Mouse (Mus musculus) thymus, postnatal 0 days (tissue): Measurements from ENCODE around the gene Stac3. TPM values are rescaled to one million over a fixed set of nuclear protein-coding genes. Genes with fewer than 3 reads are reported as not detected.

Experiments used
- DNase-seq: peaks from one replicate; pipeline ENCODE4 v3.0.0-alpha.2; 2015; ENCODE audit warnings: low spot score
- polyA plus RNA-seq: library from polyadenylated mRNA; unstranded; fragments of >200 nt; fragmentation: Nextera tagmentation; extraction: Ambion mirVana; gene quantifications from 2 replicates; pipeline ENCODE4 v1.2.1, GENCODE M21; 2015

Gene Stac3
- polyA plus RNA-seq, 1 experiment from 2014 or later, result 0.30 TPM

- peak; percentile 95 for DNase-seq
Observed at GRCm38 (mm10) chr10:127522088-127522581, 20.6 kb downstream of the Stac3 start, which contains the start of gene Shmt2. Gene Shmt2 (minus strand): TSS chr10:127522444.

GRCm38 (mm10) chr10:127524646-127525255 is 23.3 kb downstream of the Stac3 start:
- DNase-seq, result no peak

GRCm38 (mm10) chr10:127526048-127526447 is 24.6 kb downstream of the Stac3 start:
- DNase-seq, result peak; percentile 71

- no peak for DNase-seq
Observed at GRCm38 (mm10) chr10:127526681-127527080, 25.2 kb downstream of the Stac3 start.

GRCm38 (mm10) chr10:127527481-127527880 is 26.0 kb downstream of the Stac3 start:
- no peak for DNase-seq

GRCm38 (mm10) chr10:127530945-127531344 is 29.5 kb downstream of the Stac3 start:
- no peak for DNase-seq

GRCm38 (mm10) chr10:127531548-127531947 is 30.1 kb downstream of the Stac3 start:
- no peak for DNase-seq

GRCm38 (mm10) chr10:127534036-127534928 is 32.8 kb downstream of the Stac3 start, which contains the start of gene Nxph4:
Gene Nxph4 (minus strand): TSS chr10:127534559.
- DNase-seq, result no peak

GRCm38 (mm10) chr10:127534929-127535384 is 33.5 kb downstream of the Stac3 start:
- no peak for DNase-seq

GRCm38 (mm10) chr10:127536586-127537314 is 35.3 kb downstream of the Stac3 start:
- DNase-seq, result peak; percentile 59

GRCm38 (mm10) chr10:127537854-127538583 is 36.5 kb downstream of the Stac3 start:
- peak; percentile 59 for DNase-seq

GRCm38 (mm10) chr10:127541510-127541909 is 40.0 kb downstream of the Stac3 start:
- no peak for DNase-seq

GRCm38 (mm10) chr10:127542084-127542483 is 40.6 kb downstream of the Stac3 start:
- DNase-seq, result no peak

GRCm38 (mm10) chr10:127542720-127543119 is 41.2 kb downstream of the Stac3 start:
- DNase-seq, result no peak

GRCm38 (mm10) chr10:127543916-127544315 is 42.4 kb downstream of the Stac3 start:
- no peak for DNase-seq

- no peak for DNase-seq
Observed at GRCm38 (mm10) chr10:127544375-127544774, 42.9 kb downstream of the Stac3 start.

GRCm38 (mm10) chr10:127546505-127546904 is 45.0 kb downstream of the Stac3 start:
- DNase-seq, result no peak

- DNase-seq, result no peak
Observed at GRCm38 (mm10) chr10:127548236-127548635, 46.8 kb downstream of the Stac3 start.

GRCm38 (mm10) chr10:127549892-127550291 is 48.4 kb downstream of the Stac3 start:
- no peak for DNase-seq

- no peak for DNase-seq
Observed at GRCm38 (mm10) chr10:127555703-127556102, 54.2 kb downstream of the Stac3 start.

- DNase-seq, result no peak
Observed at GRCm38 (mm10) chr10:127557397-127557796, 55.9 kb downstream of the Stac3 start.
